Mouse (Mus musculus) megakaryocyte-erythroid progenitor cell, adult 5 weeks (primary cell): ENCODE data around the gene Pou3f4. TPM values are rescaled to one million over a fixed set of nuclear protein-coding genes. Genes with fewer than 3 reads are reported as not detected.

ENCODE experiments used
- polyA plus RNA-seq: library from polyadenylated mRNA; stranded (reverse); fragments of >175 nt; gene quantifications from 2 replicates; pipeline ENCODE4 v1.2.3, GENCODE M21; 2012

Gene Pou3f4
- polyA plus RNA-seq, result not detected in 2 replicates

GRCm38 (mm10) chrX:110814151-110814571 lies at the start of gene Pou3f4:
TSS of gene Pou3f4 (plus strand) at chrX:110814280.

